Mouse (Mus musculus) C2C12 (cell line): Measurements from ENCODE around the gene Ghrhr. TPM values are rescaled to one million over a fixed set of nuclear protein-coding genes. Genes with fewer than 3 reads are reported as not detected.

Experiments
- H3K27me3 ChIP-seq: one replicate; pipeline ENCODE4 v1.6.1; 2011; ENCODE audit not compliant: control insufficient read depth, insufficient read depth, insufficient read length
- H3K36me3 ChIP-seq: one replicate; pipeline ENCODE4 v1.6.1; 2011; ENCODE audit not compliant: control insufficient read depth, insufficient read depth
- H3K4me3 ChIP-seq: one replicate; pipeline ENCODE4 v1.5.1; 2011; ENCODE audit warnings: mild to moderate bottlenecking, control low read depth; ENCODE audit not compliant: poor library complexity, insufficient read depth, severe bottlenecking
- H3K79me2 ChIP-seq: one replicate; pipeline ENCODE4 v1.6.1; 2011; ENCODE audit not compliant: control insufficient read depth, insufficient read depth
- H3K79me3 ChIP-seq: one replicate; pipeline ENCODE4 v1.6.1; 2011; ENCODE audit warnings: low read depth, control low read depth
- H3ac ChIP-seq: one replicate; pipeline ENCODE3; 2011; ENCODE audit warnings: low read depth; ENCODE audit not compliant: control insufficient read depth, insufficient read length
- CEBPB ChIP-seq: IDR thresholded peaks from one replicate; pipeline ENCODE4 v1.6.1; 2011; ENCODE audit warnings: low read depth, mild to moderate bottlenecking, control low read depth, moderate library complexity
- CTCF ChIP-seq: IDR thresholded peaks from one replicate; pipeline ENCODE4 v1.5.1; 2011; ENCODE audit not compliant: control insufficient read depth, insufficient read depth, insufficient read length
- FOSL1 ChIP-seq: IDR thresholded peaks from one replicate; pipeline ENCODE4 v1.8.0; 2011; ENCODE audit warnings: mild to moderate bottlenecking, low read length; ENCODE audit not compliant: poor library complexity, insufficient read depth, severe bottlenecking
- MAX ChIP-seq: IDR thresholded peaks from one replicate; pipeline ENCODE4 v1.6.1; 2011; ENCODE audit warnings: mild to moderate bottlenecking, control low read depth
- MYOD1 ChIP-seq: IDR thresholded peaks from one replicate; pipeline ENCODE4 v1.6.1; 2011; ENCODE audit warnings: low read depth; ENCODE audit not compliant: control insufficient read depth, insufficient read length
- MYOG ChIP-seq: IDR thresholded peaks from one replicate; pipeline ENCODE4 v1.6.1; 2011; ENCODE audit not compliant: control insufficient read depth, insufficient read length; ENCODE audit errors: extremely low read depth
- USF1 ChIP-seq: IDR thresholded peaks from one replicate; pipeline ENCODE4 v1.6.1; 2011; ENCODE audit warnings: low read depth, mild to moderate bottlenecking, control low read depth, moderate library complexity
- polyA plus RNA-seq: library from polyadenylated mRNA; unstranded; fragments of >200 nt; fragmentation: generic; extraction: Trizol; gene quantifications from one replicate; pipeline ENCODE4 v1.2.1, GENCODE M21; 2012; ENCODE audit warnings: missing spikeins

Ghrhr gene
- polyA plus RNA-seq, 1 experiment = not detected

- Histone ChIP-seq H3K79me2 (no peaks in the 10 kb centered on the region), H3K27me3 (no peaks in the 10 kb centered on the region), H3K4me3 (no peak overlapping the region), H3K36me3 (no peaks in the 10 kb centered on the region), H3ac (no peak overlapping the region), H3K79me3 (no peaks in the 10 kb centered on the region)
- TF ChIP-seq MYOG (no peak), MYOD1 (no peak), MAX (no peak), CEBPB (no peak), USF1 (no peak), CTCF (no peak), FOSL1 (no peak)
Observed at GRCm38 (mm10) chr6:55362663-55363062, 13.4 kb upstream of the Ghrhr start.

- Histone ChIP-seq H3ac (no peak overlapping the region), H3K27me3 (no peaks in the 10 kb centered on the region), H3K36me3 (no peaks in the 10 kb centered on the region), H3K79me3 (no peaks in the 10 kb centered on the region), H3K4me3 (no peak overlapping the region), H3K79me2 (no peaks in the 10 kb centered on the region)
- no peak for TF ChIP-seq MAX
- no peak for TF ChIP-seq CEBPB
- TF ChIP-seq MYOD1 = no peak
- no peak for TF ChIP-seq USF1
- no peak for TF ChIP-seq MYOG
- no peak for TF ChIP-seq FOSL1
Observed at GRCm38 (mm10) chr6:55367126-55367525, 9.0 kb upstream of the Ghrhr start.

- no peak overlapping the region for H3ac ChIP-seq
- no peaks in the 10 kb centered on the region for H3K79me3 ChIP-seq
- H3K36me3 ChIP-seq = no peaks in the 10 kb centered on the region
- no peaks in the 10 kb centered on the region for H3K79me2 ChIP-seq
- no peak for TF ChIP-seq MYOD1
- no peak for TF ChIP-seq MAX
- no peak overlapping the region for H3K4me3 ChIP-seq
- peaks cover 9% of the 10 kb centered on the region for H3K27me3 ChIP-seq
Observed at GRCm38 (mm10) chr6:55370831-55371230, 5.3 kb upstream of the Ghrhr start.

GRCm38 (mm10) chr6:55376511-55376910 is 416 bp downstream of the Ghrhr start:
- Histone ChIP-seq H3K36me3 (no peaks in the 10 kb centered on the region), H3K4me3 (no peak overlapping the region), H3K79me3 (no peaks in the 10 kb centered on the region), H3K79me2 (no peaks in the 10 kb centered on the region), H3ac (no peak overlapping the region), H3K27me3 (peaks cover 29% of the 10 kb centered on the region)
- TF ChIP-seq CTCF = no peak

- no peaks in the 10 kb centered on the region for H3K36me3 ChIP-seq
Observed at GRCm38 (mm10) chr6:55377461-55377860, 1.4 kb downstream of the Ghrhr start.

GRCm38 (mm10) chr6:55379641-55380335 is 3.7 kb downstream of the Ghrhr start:
- Histone ChIP-seq H3K79me3 (no peaks in the 10 kb centered on the region), H3K79me2 (no peaks in the 10 kb centered on the region)

More at GRCm38 (mm10) chr6:55377461-55377860, 1.4 kb downstream of the Ghrhr start:
- H3K79me2 ChIP-seq = no peaks in the 10 kb centered on the region
- TF ChIP-seq MYOD1 = no peak
- TF ChIP-seq CEBPB = no peak
- TF ChIP-seq MAX = no peak
- no peak for TF ChIP-seq FOSL1
- no peak for TF ChIP-seq CTCF
- no peak for TF ChIP-seq USF1
- TF ChIP-seq MYOG = no peak
- H3K79me3 ChIP-seq = no peaks in the 10 kb centered on the region
- no peak overlapping the region for H3ac ChIP-seq
- peaks cover 29% of the 10 kb centered on the region for H3K27me3 ChIP-seq
- no peak overlapping the region for H3K4me3 ChIP-seq

More at GRCm38 (mm10) chr6:55379641-55380335, 3.7 kb downstream of the Ghrhr start:
- no peaks in the 10 kb centered on the region for H3K36me3 ChIP-seq
- H3K27me3 ChIP-seq = peaks cover 26% of the 10 kb centered on the region
- H3ac ChIP-seq = no peak overlapping the region
- no peak overlapping the region for H3K4me3 ChIP-seq
- TF ChIP-seq FOSL1 (no peak), MAX (no peak), CEBPB (no peak), CTCF (no peak), MYOD1 (no peak), MYOG (no peak), USF1 (no peak)
